Mouse (Mus musculus) midbrain, embryonic 10.5 days (tissue): ENCODE data around the gene Pitpnm3. TPM values are rescaled to one million over a fixed set of nuclear protein-coding genes. Genes with fewer than 3 reads are reported as not detected.
"Not testable (repeated sequence)": the region's sequence is repeated elsewhere in the genome, so short reads cannot be mapped to it uniquely, and the experiment has no call there.

Experiments
- DNase-seq: peaks from one replicate; pipeline ENCODE4 v3.0.0-alpha.2; 2017; ENCODE audit warnings: low spot score
- H3K27ac ChIP-seq: fragments of 300-500 bp; sonication (generic); replicated peaks from 2 replicates; pipeline ENCODE4 v1.5.1; 2016; ENCODE audit warnings: mild to moderate bottlenecking
- H3K27me3 ChIP-seq: fragments of 300-500 bp; sonication (generic); 2 replicates; pipeline ENCODE4 v1.6.1; 2016; ENCODE audit warnings: low read depth, mild to moderate bottlenecking; ENCODE audit not compliant: poor library complexity, severe bottlenecking
- H3K36me3 ChIP-seq: fragments of 300-500 bp; sonication (generic); 2 replicates; pipeline ENCODE4 v1.6.1; 2016; ENCODE audit warnings: mild to moderate bottlenecking, moderate library complexity
- H3K4me1 ChIP-seq: fragments of 300-500 bp; sonication (generic); 2 replicates; pipeline ENCODE4 v1.6.1; 2016
- H3K4me3 ChIP-seq: fragments of 300-500 bp; sonication (generic); 2 replicates; pipeline ENCODE4 v1.5.1; 2016; ENCODE audit warnings: mild to moderate bottlenecking, moderate library complexity
- H3K9me3 ChIP-seq: fragments of 300-500 bp; sonication (generic); replicated peaks from 2 replicates; pipeline ENCODE4 v1.6.1; 2016; ENCODE audit warnings: mild to moderate bottlenecking
- WGBS: fragments of 180-500 bp; shearing (Covaris S2); methylation state at CpG from one replicate; pipeline ENCODE4 v1.1.7; 2016; 5-methylcytosine and 5-hydroxymethylcytosine counted together
- polyA plus RNA-seq: library from polyadenylated mRNA; unstranded; fragments of >200 nt; fragmentation: Nextera tagmentation; extraction: Ambion mirVana; gene quantifications from 2 replicates; pipeline ENCODE4 v1.2.1, GENCODE M21; 2016

Gene Pitpnm3
- polyA plus RNA-seq, result 0.10 and 0.25 TPM in 2 replicates

- Histone ChIP-seq H3K27ac (peak within 1 kb of the TSS; percentile 73), H3K27me3 (peaks cover 89% of the 10 kb centered on the region), H3K4me1 (peaks cover 21% of the 10 kb centered on the region), H3K4me3 (peak within 1 kb of the TSS; percentile 67), H3K36me3 (no peaks in the 10 kb centered on the region), H3K9me3 (no peaks in the 10 kb centered on the region)
- 1% methylated on average over 95 of the region's 107 CpGs for WGBS
- DNase-seq, result peak; percentile 57
Observed at GRCm38 (mm10) chr11:72135383-72136158, at the start of gene Pitpnm3. TSS of gene Pitpnm3 (minus strand) at chr11:72135778.

- peaks cover 78% of the 10 kb centered on the region for H3K36me3 ChIP-seq
- 89% methylated on average over 4 of the region's 4 CpGs for WGBS
- H3K27ac ChIP-seq, result no peak overlapping the region
- DNase-seq, result no peak
- H3K4me3 ChIP-seq, result no peak overlapping the region
- no peaks in the 10 kb centered on the region for H3K9me3 ChIP-seq
- H3K4me1 ChIP-seq, result no peaks in the 10 kb centered on the region
- H3K27me3 ChIP-seq, result no peaks in the 10 kb centered on the region
Observed at GRCm38 (mm10) chr11:72184252-72184651, 48.7 kb upstream of the Pitpnm3 start.

GRCm38 (mm10) chr11:72181136-72181535 lies 45.6 kb upstream of the Pitpnm3 start:
- H3K4me1 ChIP-seq, result peaks cover 16% of the 10 kb centered on the region
- peaks cover 80% of the 10 kb centered on the region for H3K36me3 ChIP-seq
- no peak overlapping the region for H3K27ac ChIP-seq
- no peaks in the 10 kb centered on the region for H3K9me3 ChIP-seq
- no peak overlapping the region for H3K4me3 ChIP-seq
- no peaks in the 10 kb centered on the region for H3K27me3 ChIP-seq
- DNase-seq, result no peak
- WGBS, result 89% methylated on average over 4 of the region's 4 CpGs

- no peak overlapping the region for H3K27ac ChIP-seq
- WGBS, result 94% methylated on average over 5 of the region's 5 CpGs
Observed at GRCm38 (mm10) chr11:72180556-72180955, 45.0 kb upstream of the Pitpnm3 start.

GRCm38 (mm10) chr11:72176553-72176952 lies 41.0 kb upstream of the Pitpnm3 start:
- H3K36me3 ChIP-seq, result peaks cover 96% of the 10 kb centered on the region
- no peak for DNase-seq
- whole genome bisulfite sequencing, result 31% methylated on average over 3 of the region's 3 CpGs

More at GRCm38 (mm10) chr11:72180556-72180955, 45.0 kb upstream of the Pitpnm3 start:
- Histone ChIP-seq H3K9me3 (no peaks in the 10 kb centered on the region), H3K36me3 (peaks cover 81% of the 10 kb centered on the region), H3K4me3 (no peak overlapping the region), H3K27me3 (no peaks in the 10 kb centered on the region), H3K4me1 (peaks cover 16% of the 10 kb centered on the region)
- DNase-seq, result no peak

GRCm38 (mm10) chr11:72175966-72176365 lies 40.4 kb upstream of the Pitpnm3 start:
- Histone ChIP-seq H3K9me3 (no peaks in the 10 kb centered on the region), H3K27ac (no peak overlapping the region), H3K27me3 (no peaks in the 10 kb centered on the region), H3K4me1 (peaks cover 16% of the 10 kb centered on the region), H3K4me3 (no peak overlapping the region), H3K36me3 (peaks cover 91% of the 10 kb centered on the region)
- DNase-seq, result no peak
- WGBS, result 81% methylated on average over 5 of the region's 5 CpGs

More at GRCm38 (mm10) chr11:72176553-72176952, 41.0 kb upstream of the Pitpnm3 start:
- peaks cover 16% of the 10 kb centered on the region for H3K4me1 ChIP-seq
- H3K9me3 ChIP-seq, result no peaks in the 10 kb centered on the region
- no peaks in the 10 kb centered on the region for H3K27me3 ChIP-seq
- H3K4me3 ChIP-seq, result no peak overlapping the region
- no peak overlapping the region for H3K27ac ChIP-seq

- no peak for DNase-seq
- Histone ChIP-seq H3K27ac (no peak overlapping the region), H3K36me3 (peaks cover 93% of the 10 kb centered on the region), H3K9me3 (no peaks in the 10 kb centered on the region), H3K27me3 (no peaks in the 10 kb centered on the region), H3K4me3 (no peak overlapping the region), H3K4me1 (peaks cover 16% of the 10 kb centered on the region)
- 95% methylated on average over 6 of the region's 6 CpGs for WGBS
Observed at GRCm38 (mm10) chr11:72174721-72175120, 39.1 kb upstream of the Pitpnm3 start.

GRCm38 (mm10) chr11:72173506-72173905 lies 37.9 kb upstream of the Pitpnm3 start:
- WGBS, result 90% methylated on average over 5 of the region's 5 CpGs

GRCm38 (mm10) chr11:72171906-72172305 lies 36.3 kb upstream of the Pitpnm3 start:
- not testable (repeated sequence) for H3K4me1 ChIP-seq, DNase-seq, H3K9me3 ChIP-seq, H3K27ac ChIP-seq, H3K4me3 ChIP-seq, H3K27me3 ChIP-seq
- H3K36me3 ChIP-seq, result peaks cover 91% of the 10 kb centered on the region
- 82% methylated on average over 4 of the region's 4 CpGs for WGBS

More at GRCm38 (mm10) chr11:72173506-72173905, 37.9 kb upstream of the Pitpnm3 start:
- no peak overlapping the region for H3K27ac ChIP-seq
- H3K9me3 ChIP-seq, result no peaks in the 10 kb centered on the region
- H3K4me3 ChIP-seq, result no peak overlapping the region
- no peaks in the 10 kb centered on the region for H3K27me3 ChIP-seq
- DNase-seq, result no peak
- peaks cover 93% of the 10 kb centered on the region for H3K36me3 ChIP-seq
- peaks cover 16% of the 10 kb centered on the region for H3K4me1 ChIP-seq

- H3K9me3 ChIP-seq, result no peaks in the 10 kb centered on the region
- H3K4me1 ChIP-seq, result no peaks in the 10 kb centered on the region
- H3K27ac ChIP-seq, result no peak overlapping the region
- H3K36me3 ChIP-seq, result peaks cover 91% of the 10 kb centered on the region
- no peak for DNase-seq
- 76% methylated on average over 4 of the region's 4 CpGs for WGBS
- no peaks in the 10 kb centered on the region for H3K27me3 ChIP-seq
- no peak overlapping the region for H3K4me3 ChIP-seq
Observed at GRCm38 (mm10) chr11:72169871-72170270, 34.3 kb upstream of the Pitpnm3 start.

- Histone ChIP-seq H3K4me1 (no peaks in the 10 kb centered on the region), H3K36me3 (peaks cover 92% of the 10 kb centered on the region), H3K9me3 (no peaks in the 10 kb centered on the region), H3K27ac (no peak overlapping the region), H3K27me3 (no peaks in the 10 kb centered on the region), H3K4me3 (no peak overlapping the region)
- DNase-seq, result no peak
- WGBS, result 97% methylated on average over 2 of the region's 2 CpGs
Observed at GRCm38 (mm10) chr11:72163198-72163597, 27.6 kb upstream of the Pitpnm3 start.

- Histone ChIP-seq H3K9me3 (no peaks in the 10 kb centered on the region), H3K27ac (no peak overlapping the region), H3K27me3 (no peaks in the 10 kb centered on the region), H3K4me3 (no peak overlapping the region), H3K4me1 (peaks cover 11% of the 10 kb centered on the region), H3K36me3 (peaks cover 83% of the 10 kb centered on the region)
- WGBS, result 85% methylated on average over 2 of the region's 2 CpGs
- DNase-seq, result no peak
Observed at GRCm38 (mm10) chr11:72156624-72157023, 21.0 kb upstream of the Pitpnm3 start.

- Histone ChIP-seq H3K27ac (no peak overlapping the region), H3K36me3 (peaks cover 81% of the 10 kb centered on the region), H3K4me1 (peaks cover 17% of the 10 kb centered on the region), H3K27me3 (no peaks in the 10 kb centered on the region), H3K9me3 (no peaks in the 10 kb centered on the region), H3K4me3 (no peak overlapping the region)
- WGBS, result 94% methylated on average over 4 of the region's 4 CpGs
- no peak for DNase-seq
Observed at GRCm38 (mm10) chr11:72155981-72156428, 20.4 kb upstream of the Pitpnm3 start.
